30 mouse cellular contexts compared by ENCODE assay signal in the genomic region with DNA sequence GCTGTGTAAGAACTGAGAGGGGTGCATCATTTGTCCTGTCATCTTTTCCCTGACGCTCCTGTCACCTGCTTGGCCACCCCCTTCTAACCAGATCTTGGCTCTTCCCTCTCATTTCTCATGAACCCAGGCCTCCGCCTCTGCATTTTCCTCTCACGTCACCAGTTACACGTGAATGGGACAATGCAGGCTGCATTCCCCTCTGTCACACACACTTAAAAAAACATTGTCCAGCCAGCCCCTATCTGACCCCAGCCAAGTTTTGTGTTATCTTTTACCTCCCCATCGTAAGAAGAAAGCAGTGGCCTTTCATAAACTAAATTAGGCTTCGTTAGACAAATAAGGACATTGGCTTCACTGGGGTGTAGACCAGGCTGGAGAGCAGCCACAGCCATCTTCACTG. TPM values are rescaled to one million over a fixed set of nuclear protein-coding genes. Genes with fewer than 3 reads are reported as not detected.
DNase-seq lines count a peak whose midpoint lies in the region; ATAC-seq lines count a peak whose summit lies in the region.
"Had no signal": no experiment of that assay in that cellular context is flagged by ENCODE, and none has a peak within 500 bp of the region (broad histone marks: within the 10 kb centered on the region; RNA-seq: fewer than 3 reads in every experiment).

No protein-coding gene starts in this region.

- H3K27ac ChIP-seq in heart, embryonic 12.5 days (ENCODE audit: poor library complexity, severe bottlenecking): peak overlapping the region; percentile 6; the same call in 1 of the 2 replicates
- H3K27ac ChIP-seq in heart, embryonic 16.5 days (ENCODE audit: low read length): no peak overlapping the region
- no peak overlapping the region for H3K27ac ChIP-seq in liver, embryonic 12.5 days
- H3K27ac ChIP-seq: embryonic facial prominence, embryonic 10.5 days; embryonic facial prominence, embryonic 13.5 days; forebrain, embryonic 12.5 days; forebrain, embryonic 15.5 days; heart, embryonic 15.5 days; hindbrain, embryonic 14.5 days; hindbrain, postnatal 0 days had no signal

- no peak for ATAC-seq in heart, embryonic 12.5 days (ENCODE audit: insufficient number of reproducible peaks, low FRiP score)
- peak; percentile 37; the same call in 1 of the 2 replicates for ATAC-seq in heart, embryonic 16.5 days (replicated peaks; ENCODE audit: extremely low read depth, insufficient read depth, low FRiP score)
- ATAC-seq in liver, embryonic 12.5 days: 0 out of 2 replicates have a peak, but pooled peaks have one; percentile 13
- ATAC-seq: activated CD4-positive, CD25-positive, alpha-beta regulatory T cell, adult 4 months; forebrain, embryonic 15.5 days; hindbrain, postnatal 0 days; inflammation-experienced regulatory T-cells, adult 6 months had no signal

- H3K9ac ChIP-seq in heart, embryonic 12.5 days: no peak overlapping the region
- H3K9ac ChIP-seq in heart, embryonic 16.5 days (ENCODE audit: low read length): no peak overlapping the region
- H3K9ac ChIP-seq in liver, embryonic 12.5 days: no peak overlapping the region
- H3K9ac ChIP-seq: embryonic facial prominence, embryonic 13.5 days; forebrain, embryonic 12.5 days; forebrain, embryonic 15.5 days; heart, embryonic 15.5 days; hindbrain, embryonic 14.5 days had no signal

- no peaks in the 10 kb centered on the region for H3K27me3 ChIP-seq in heart, embryonic 12.5 days (replicated peaks)
- no peaks in the 10 kb centered on the region for H3K27me3 ChIP-seq in heart, embryonic 16.5 days (ENCODE audit: control insufficient read depth, insufficient read depth, low read length)
- no peaks in the 10 kb centered on the region for H3K27me3 ChIP-seq in liver, embryonic 12.5 days (replicated peaks)
- H3K27me3 ChIP-seq: embryonic facial prominence, embryonic 13.5 days; forebrain, embryonic 12.5 days; forebrain, embryonic 15.5 days; heart, embryonic 15.5 days had no signal

- intact Hi-C loops in heart, postnatal 25 days (cut with DNase I): no loop called here
- intact Hi-C loops in heart, postnatal 36 days (cut with DNase I): no loop called here

- H3K4me3 ChIP-seq in heart, embryonic 12.5 days: no peak overlapping the region
- H3K4me3 ChIP-seq in heart, embryonic 16.5 days (ENCODE audit: low read length): no peak overlapping the region
- H3K4me3 ChIP-seq in liver, embryonic 12.5 days: no peak overlapping the region
- H3K4me3 ChIP-seq: embryonic facial prominence, embryonic 10.5 days; embryonic facial prominence, embryonic 13.5 days; erythroblast, embryonic 14.5 days; forebrain, embryonic 12.5 days; forebrain, embryonic 15.5 days; heart, embryonic 15.5 days had no signal

- DNase-seq in heart, adult 11 months: peak; percentile 67
- DNase-seq in heart, adult 18-20 months: no peak
- no peak for DNase-seq in heart, postnatal 25 days (ENCODE audit: low spot score)
- DNase-seq in heart, postnatal 36 days: no peak
- DNase-seq in liver: no peak
- DNase-seq: adrenal gland, adult 8-10 months; adrenal gland, postnatal 25 days; cerebellum, adult 11-12 months; cerebellum, adult 8-10 months; cerebellum, postnatal 10 days; cerebellum, postnatal 36 days; embryo, embryonic 11 days; gastrocnemius, postnatal 25 days; kidney, adult 11 months; kidney, adult 8-10 months had no signal

- H3K36me3 ChIP-seq in heart, embryonic 12.5 days: peaks cover 69% of the 10 kb centered on the region
- H3K36me3 ChIP-seq in heart, embryonic 16.5 days (ENCODE audit: control insufficient read depth, insufficient read depth): peaks cover 28% of the 10 kb centered on the region
- H3K36me3 ChIP-seq in liver, embryonic 12.5 days: peaks cover 66% of the 10 kb centered on the region

- H3K9me3 ChIP-seq in heart, embryonic 12.5 days (replicated peaks): no peaks in the 10 kb centered on the region
- H3K9me3 ChIP-seq in heart, embryonic 16.5 days (replicated peaks; ENCODE audit: control insufficient read depth, low read length): no peaks in the 10 kb centered on the region
- H3K9me3 ChIP-seq in liver, embryonic 12.5 days (replicated peaks): no peaks in the 10 kb centered on the region
- H3K9me3 ChIP-seq: embryonic facial prominence, embryonic 10.5 days; embryonic facial prominence, embryonic 13.5 days; forebrain, embryonic 12.5 days; forebrain, embryonic 15.5 days; heart, embryonic 15.5 days had no signal

- H3K4me1 ChIP-seq in heart, embryonic 12.5 days (replicated peaks): peaks cover 12% of the 10 kb centered on the region
- H3K4me1 ChIP-seq in heart, embryonic 16.5 days (ENCODE audit: control insufficient read depth, insufficient read depth, low read length): peaks cover 9% of the 10 kb centered on the region
- H3K4me1 ChIP-seq in liver, embryonic 12.5 days: no peaks in the 10 kb centered on the region
- H3K4me1 ChIP-seq: forebrain, embryonic 12.5 days; forebrain, embryonic 15.5 days had no signal

- H3K4me2 ChIP-seq in heart, embryonic 12.5 days: 0 out of 2 replicates have a peak overlapping the region, but pooled peaks have one; percentile 3
- no peak overlapping the region for H3K4me2 ChIP-seq in heart, embryonic 16.5 days (ENCODE audit: low read depth, low read length)
- no peak overlapping the region for H3K4me2 ChIP-seq in liver, embryonic 12.5 days
- H3K4me2 ChIP-seq: embryonic facial prominence, embryonic 13.5 days; forebrain, embryonic 12.5 days; forebrain, embryonic 15.5 days; heart, embryonic 15.5 days; hindbrain, embryonic 14.5 days had no signal

- 39% methylated on average over 6 of the region's 6 CpGs for WGBS in heart, embryonic 12.5 days
- WGBS in heart, embryonic 16.5 days: 37% methylated on average over 6 of the region's 6 CpGs
- WGBS in liver, embryonic 12.5 days (ENCODE audit: insufficient replicate concordance): 77% methylated on average over 6 of the region's 6 CpGs

RNA-seq across cellular contexts. Expression of a gene that starts 33.8 kb away (rescaled TPM):
- 100 to 1,000 TPM; 154 to 176 TPM for total RNA-seq in heart, adult 18-20 months (2021)
- 118 and 128 TPM in 2 replicates for polyA plus RNA-seq in heart, embryonic 12.5 days (2016; fragmentation: Nextera tagmentation; extraction: Ambion mirVana)
- 100 to 1,000 TPM; 178 to 183 TPM for total RNA-seq in heart, postnatal 25 days (2021)
- 79.2 and 84.1 TPM in 2 replicates for polyA plus RNA-seq in heart, embryonic 16.5 days (2015; fragmentation: Nextera tagmentation; extraction: Ambion mirVana)
- 100 to 1,000 TPM; 167 to 188 TPM for total RNA-seq in heart, postnatal 36 days (2021)
- polyA plus RNA-seq in liver, embryonic 12.5 days (2016; fragmentation: Nextera tagmentation; extraction: Ambion mirVana): 50.1 and 60.9 TPM in 2 replicates

RNA-seq across cellular contexts. Expression of a gene that starts 33.8 kb away (rescaled TPM):
- total RNA-seq in heart, adult 18-20 months (2021): under 1 TPM; 0.41 to 0.55 TPM
- 1.2 and 1.9 TPM in 2 replicates for polyA plus RNA-seq in heart, embryonic 12.5 days (2016; fragmentation: Nextera tagmentation; extraction: Ambion mirVana)
- under 1 TPM; 0.36 to 0.48 TPM for total RNA-seq in heart, postnatal 25 days (2021)
- polyA plus RNA-seq in heart, embryonic 16.5 days (2015; fragmentation: Nextera tagmentation; extraction: Ambion mirVana): 1.4 and 2.0 TPM in 2 replicates
- total RNA-seq in heart, postnatal 36 days (2021): under 1 TPM in 1 of 2 experiments, not detected in 1; 0.68 TPM
- 1.2 and 1.3 TPM in 2 replicates for polyA plus RNA-seq in liver, embryonic 12.5 days (2016; fragmentation: Nextera tagmentation; extraction: Ambion mirVana)
- total RNA-seq: gastrocnemius, adult 8-10 months; hindbrain, postnatal 0 days had no signal
- polyA plus RNA-seq: cortical plate, adult 2 months; erythroblast, embryonic 14.5 days had no signal
